16 mouse cellular contexts compared by ENCODE assay signal in genomic region chr17:43822630-43823029, GRCm38 (mm10).
"Had no signal": no experiment of that assay in that cellular context is flagged by ENCODE, and none has a peak within 500 bp of the region (broad histone marks: within the 10 kb centered on the region; RNA-seq: fewer than 3 reads in every experiment).

No protein-coding gene starts in this region.

- H3K27ac ChIP-seq: kidney, postnatal 0 days; limb, embryonic 15.5 days; liver, embryonic 12.5 days had no signal

- H3K36me3 ChIP-seq: limb, embryonic 15.5 days; liver, embryonic 12.5 days; midbrain, embryonic 12.5 days had no signal

- ATAC-seq: liver, embryonic 12.5 days had no signal

- H3K4me3 ChIP-seq: limb, embryonic 15.5 days; liver, embryonic 12.5 days; midbrain, embryonic 12.5 days had no signal

- H3K9me3 ChIP-seq: limb, embryonic 15.5 days; liver, embryonic 12.5 days; midbrain, embryonic 12.5 days had no signal

- H3K4me2 ChIP-seq: limb, embryonic 15.5 days; liver, embryonic 12.5 days; lung, embryonic 14.5 days; midbrain, embryonic 12.5 days had no signal

- DNase-seq: kidney, adult 9 months; kidney, postnatal 36 days; layer of hippocampus, adult 9-11 months; layer of hippocampus, postnatal 36 days; lung, embryonic 14.5 days; lung, postnatal 10 days; lung, postnatal 4 days; retina, postnatal 1 day; right cerebral cortex, postnatal 4 days; spleen, adult 18-20 months; thymus, adult 18-20 months; thymus, postnatal 14 days had no signal

- H3K27me3 ChIP-seq: limb, embryonic 15.5 days; liver, embryonic 12.5 days; midbrain, embryonic 12.5 days had no signal

- H3K4me1 ChIP-seq: limb, embryonic 15.5 days; liver, embryonic 12.5 days; midbrain, embryonic 12.5 days had no signal

- H3K9ac ChIP-seq: limb, embryonic 15.5 days; liver, embryonic 12.5 days; lung, embryonic 14.5 days; midbrain, embryonic 12.5 days had no signal
